Mouse (Mus musculus) E14TG2a.4 (cell line): ENCODE data around the gene Hs6st2.

ENCODE experiments used
- CTCF ChIP-seq: conservative IDR thresholded peaks from 2 replicates; pipeline ENCODE4 v1.5.1; 2014; ENCODE audit warnings: low read length
- NANOG ChIP-seq: IDR thresholded peaks from 2 replicates; pipeline ENCODE4 v1.6.1; 2014; ENCODE audit warnings: borderline replicate concordance, low read length, mixed read lengths

- TF ChIP-seq CTCF, result no peak
- no peak for TF ChIP-seq NANOG
These were observed 175.1 kb downstream of the Hs6st2 start for GRCm38 (mm10) chrX:51506526-51506925.
